Mouse (Mus musculus): ENCODE measurements at regions not wholly inside any gene's neighbourhood (a gene's known extent, or its start where the extent isn't known, plus 50 kb on each side); places are given as distances from the start of the nearest gene placed in this dataset.
A peak's percentile ranks its signal among the peaks of the same experiment; 100 is the strongest.

DNA sequence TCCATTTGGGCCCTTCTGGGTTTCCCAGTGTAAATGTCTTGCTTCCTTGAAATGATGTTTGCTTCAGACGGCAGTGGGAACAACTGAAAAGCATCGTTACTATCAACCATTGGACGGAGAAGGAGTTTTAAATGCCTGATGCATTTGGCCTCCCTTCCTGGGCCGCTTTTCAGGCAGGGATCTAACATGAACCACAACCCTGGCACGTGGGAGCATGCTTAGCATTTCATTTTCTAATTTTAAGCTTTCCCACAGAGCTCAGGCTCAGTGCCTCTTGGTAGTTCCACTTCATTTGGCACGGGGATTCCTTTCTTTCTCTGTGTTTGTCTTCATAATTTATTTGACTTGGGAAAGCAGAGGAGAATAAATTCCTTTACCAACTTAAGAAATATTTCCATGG lies 406.6 kb upstream of the Nbea start:
- no peak for TF ChIP-seq CTCF (IDR thresholded peaks at IDR 0.05)
- no peak overlapping the region for H3K27ac ChIP-seq
- peak in 1 of 2 experiments; percentile 11 for DNase-seq (ENCODE audit: extremely low spot score in 1 of 2, low spot score in 2 of 2)

DNA sequence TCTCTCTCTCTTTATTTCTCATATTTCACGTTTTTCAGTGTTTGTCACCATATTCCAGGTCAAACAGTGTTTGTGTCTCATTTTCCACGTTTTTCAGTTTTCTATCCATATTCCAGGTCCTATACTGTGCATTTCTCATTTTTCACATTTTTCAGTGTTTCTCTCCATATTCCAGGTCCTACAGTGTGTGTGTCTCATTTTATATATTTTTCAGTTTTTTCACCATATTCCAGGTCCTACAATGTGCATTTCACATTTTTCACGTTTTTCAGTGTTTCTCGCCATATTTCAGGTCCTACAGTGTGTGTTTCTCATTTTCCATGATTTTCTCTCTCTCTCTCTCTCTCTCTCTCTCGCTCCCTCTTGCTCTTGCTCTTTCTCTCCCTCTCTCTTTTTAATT lies 391.9 kb upstream of the Nbea start:
- intact Hi-C loops (cut with DNase I), result no loop called here
- no peak overlapping the region for H3K4me3 ChIP-seq
- DNase-seq (ENCODE audit: extremely low spot score in 1 of 2, low spot score in 2 of 2), result no peak
- TF ChIP-seq CTCF (IDR thresholded peaks at IDR 0.05), result no peak
- no peak overlapping the region for H3K27ac ChIP-seq

More for the DNA sequence above, 406.6 kb upstream of the Nbea start:
- intact Hi-C loops (cut with DNase I), result no loop called here
- H3K4me3 ChIP-seq, result no peak overlapping the region

DNA sequence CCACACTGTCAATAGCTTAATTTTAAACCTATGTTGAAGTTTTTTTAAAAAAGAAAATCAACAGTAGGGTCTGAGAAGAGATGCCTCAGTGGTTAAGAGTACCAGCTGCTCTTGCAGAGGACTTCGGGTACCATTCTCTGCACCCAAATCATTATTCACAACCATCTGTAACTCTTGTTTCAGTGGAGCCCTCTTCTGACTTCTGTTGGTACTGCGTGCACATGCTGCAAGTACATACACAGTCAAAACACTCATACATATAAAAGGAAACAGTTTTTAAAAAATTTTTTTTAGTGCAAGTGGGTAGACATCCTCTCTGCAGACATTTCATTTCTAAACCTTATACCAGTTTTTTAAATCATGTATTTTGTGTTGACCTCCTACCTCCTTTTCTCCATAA lies 352.7 kb upstream of the Nbea start:
- peak; percentile 33 for TF ChIP-seq CTCF (IDR thresholded peaks at IDR 0.05)
- Histone ChIP-seq H3K27ac (no peak overlapping the region), H3K4me3 (no peak overlapping the region)
- intact Hi-C loops (cut with DNase I), result no loop called here
- DNase-seq (ENCODE audit: extremely low spot score in 1 of 2, low spot score in 2 of 2), result no peak

DNA sequence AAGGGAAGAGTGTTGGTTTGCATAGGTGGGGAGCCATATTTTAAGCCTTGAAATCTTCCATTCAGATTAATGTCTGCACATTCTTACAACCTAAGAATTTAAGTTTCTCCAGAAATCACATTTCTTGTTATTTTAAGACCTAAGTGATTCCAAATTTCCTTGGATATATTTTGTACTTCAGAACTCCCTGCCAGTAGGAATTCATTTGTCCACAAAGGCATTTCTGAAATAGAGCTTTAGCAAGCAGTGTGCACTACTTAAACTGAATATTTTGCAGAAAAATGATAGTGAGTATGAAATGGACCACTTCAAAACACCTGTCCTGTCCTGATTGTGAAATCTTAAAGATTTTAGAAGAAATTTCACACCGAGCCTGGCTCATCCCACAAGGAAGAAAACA lies 320.9 kb upstream of the Nbea start:
- DNase-seq (ENCODE audit: extremely low spot score in 1 of 2, low spot score in 2 of 2), result no peak
- intact Hi-C loops (cut with DNase I), result no loop called here
- H3K4me3 ChIP-seq, result no peak overlapping the region
- TF ChIP-seq CTCF (IDR thresholded peaks at IDR 0.05), result no peak
- H3K27ac ChIP-seq, result no peak overlapping the region

DNA sequence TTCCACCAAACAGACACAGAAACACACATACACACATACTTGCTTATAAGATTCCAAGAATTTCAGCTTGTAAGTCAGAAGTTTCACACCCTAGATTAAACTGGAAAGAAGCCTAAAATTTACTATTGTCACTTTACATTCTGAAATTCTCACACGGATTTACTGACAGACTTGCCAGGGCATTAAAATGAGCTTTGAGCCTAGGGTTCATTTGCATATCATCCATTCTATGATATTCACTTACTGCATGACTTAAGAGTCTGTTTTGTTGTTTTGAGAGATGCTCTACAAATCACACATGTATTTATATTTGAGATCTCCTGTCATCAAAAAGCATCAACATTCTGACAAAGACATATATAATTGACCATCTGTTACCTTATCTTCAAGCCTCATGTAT lies 315.8 kb upstream of the Nbea start:
- no peak for DNase-seq (ENCODE audit: extremely low spot score in 1 of 2, low spot score in 2 of 2)
- TF ChIP-seq CTCF (IDR thresholded peaks at IDR 0.05), result no peak
- intact Hi-C loops (cut with DNase I), result no loop called here
- H3K27ac ChIP-seq, result no peak overlapping the region
- no peak overlapping the region for H3K4me3 ChIP-seq

DNA sequence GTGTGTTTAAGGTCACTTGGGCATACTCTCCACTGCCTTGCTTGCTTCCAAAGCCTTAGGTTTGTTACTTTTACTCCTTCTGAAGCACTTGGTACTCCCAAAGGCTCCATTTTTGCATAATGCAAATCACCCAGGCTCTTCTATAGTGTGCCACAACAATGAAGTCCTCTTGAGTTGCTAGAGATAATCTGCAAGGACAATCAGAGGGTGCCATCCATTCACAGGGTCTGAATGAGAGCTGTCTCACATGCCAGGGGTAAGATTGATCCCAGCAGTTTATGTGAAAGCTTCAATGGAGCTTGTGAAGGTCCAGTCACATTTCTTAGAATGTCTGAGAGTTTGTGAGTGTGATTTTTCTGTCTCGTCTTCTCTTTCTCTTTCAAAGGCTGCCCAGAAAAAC lies 310.4 kb upstream of the Nbea start:
- Histone ChIP-seq H3K4me3 (no peak overlapping the region), H3K27ac (no peak overlapping the region)
- no peak for DNase-seq (ENCODE audit: extremely low spot score in 1 of 2, low spot score in 2 of 2)
- no peak for TF ChIP-seq CTCF (IDR thresholded peaks at IDR 0.05)
- intact Hi-C loops (cut with DNase I), result no loop called here

DNA sequence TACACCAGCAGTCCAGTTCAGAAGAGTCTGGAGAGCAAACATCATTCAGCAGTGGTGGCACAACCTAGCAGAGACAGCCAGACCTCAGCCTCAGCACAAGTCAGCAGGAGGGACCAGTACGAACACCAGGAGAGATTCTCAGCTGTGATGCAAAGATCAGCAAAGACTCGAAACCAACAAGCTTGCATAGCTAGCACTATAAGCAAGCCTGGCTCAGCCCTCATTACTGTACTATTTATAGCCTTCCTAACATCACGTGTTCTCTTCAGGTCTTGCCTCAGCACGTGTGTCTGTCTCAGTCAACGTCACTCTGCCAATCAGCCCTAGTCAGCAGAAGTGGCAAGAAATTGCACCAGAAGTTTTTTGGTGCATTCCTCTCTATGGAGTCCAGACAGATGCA lies 305.7 kb upstream of the Nbea start:
- no peak for TF ChIP-seq CTCF (IDR thresholded peaks at IDR 0.05)
- Histone ChIP-seq H3K27ac (no peak overlapping the region), H3K4me3 (no peak overlapping the region)
- DNase-seq (ENCODE audit: extremely low spot score in 1 of 2, low spot score in 2 of 2), result no peak
- intact Hi-C loops (cut with DNase I), result no loop called here

DNA sequence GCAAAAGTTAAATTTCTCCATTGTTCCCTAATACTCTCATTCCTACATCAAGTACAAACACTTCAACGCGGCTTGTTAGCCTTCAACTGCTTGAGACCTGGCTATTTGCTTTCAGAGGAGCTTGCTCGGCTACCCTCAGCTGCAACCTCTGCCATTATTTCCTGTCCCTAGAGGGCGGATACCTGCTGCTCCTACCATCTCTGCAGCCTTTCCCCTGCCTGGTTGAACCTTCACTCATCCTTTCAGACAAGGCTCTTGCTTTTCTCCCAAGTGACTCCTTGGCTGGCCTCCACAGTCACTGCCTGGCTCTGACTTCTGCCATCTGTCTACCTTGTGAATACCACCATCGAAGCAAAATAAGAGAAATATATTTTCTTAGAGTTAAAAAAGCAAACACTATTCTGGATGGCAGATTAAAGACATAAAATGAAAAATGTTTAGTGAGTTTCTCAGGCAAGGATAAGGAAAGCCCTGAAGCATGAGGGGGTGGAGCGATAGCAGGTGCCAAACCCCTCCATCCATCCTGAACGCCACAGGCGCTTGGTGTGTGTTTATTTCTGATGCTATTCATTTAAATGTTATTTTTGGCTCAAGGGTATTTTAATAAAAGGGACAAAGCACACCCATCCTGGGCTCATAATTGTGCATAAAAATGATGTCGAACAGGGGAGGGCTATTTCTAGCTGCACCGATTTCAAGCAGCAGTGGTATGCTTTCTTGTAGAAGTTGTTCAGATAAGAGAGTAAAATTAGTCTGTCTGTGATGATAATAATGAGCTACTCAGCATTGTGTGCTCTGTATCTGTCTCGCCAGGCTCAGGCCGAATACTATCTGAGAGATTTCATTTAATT lies 302.3 kb upstream of the Nbea start:
- intact Hi-C loops (cut with DNase I), result no loop called here
- no peak for DNase-seq (ENCODE audit: extremely low spot score in 1 of 2, low spot score in 2 of 2)
- Histone ChIP-seq H3K4me3 (no peak overlapping the region), H3K27ac (no peak overlapping the region)
- TF ChIP-seq CTCF (IDR thresholded peaks at IDR 0.05), result no peak

DNA sequence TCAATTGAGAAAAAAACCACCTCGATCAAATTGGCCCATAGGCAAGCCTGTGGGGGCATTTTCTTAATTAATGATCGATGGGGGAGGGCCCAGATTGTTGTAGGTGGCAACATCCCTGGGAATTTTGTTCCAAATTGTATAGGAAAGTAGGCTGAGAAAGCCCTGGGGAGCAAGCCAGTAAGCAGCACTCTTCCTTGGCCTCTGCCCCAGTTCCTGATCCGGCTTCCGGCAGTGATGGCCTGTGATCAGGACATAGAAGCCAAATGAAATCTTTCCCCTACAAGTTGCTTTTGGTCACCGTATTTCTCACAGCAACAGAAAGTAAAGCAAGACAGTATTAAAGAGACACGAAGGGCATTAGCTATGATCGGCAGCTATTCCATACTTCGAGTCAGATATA lies 300.6 kb upstream of the Nbea start:
- H3K27ac ChIP-seq, result no peak overlapping the region
- DNase-seq (ENCODE audit: extremely low spot score in 1 of 2, low spot score in 2 of 2), result no peak
- intact Hi-C loops (cut with DNase I), result no loop called here
- no peak for TF ChIP-seq CTCF (IDR thresholded peaks at IDR 0.05)
- no peak overlapping the region for H3K4me3 ChIP-seq

DNA sequence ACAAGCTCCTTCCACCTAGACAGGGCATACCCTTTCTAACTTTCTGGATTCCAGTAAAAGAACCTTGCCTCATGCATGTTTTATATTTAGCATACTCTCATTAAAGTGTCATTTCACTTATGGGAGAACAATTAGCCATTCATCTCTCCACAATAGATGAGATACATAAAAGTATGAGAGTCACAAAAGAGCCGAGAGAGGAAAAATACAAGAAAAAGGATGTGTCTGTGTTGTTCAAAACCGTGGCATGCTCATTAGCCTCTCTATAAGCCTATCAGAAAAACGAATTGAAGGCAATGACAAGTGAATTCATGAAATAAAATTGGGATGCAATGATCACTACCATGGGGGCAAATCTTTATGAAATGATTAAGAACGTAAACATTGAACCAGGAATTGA lies 299.9 kb upstream of the Nbea start:
- intact Hi-C loops (cut with DNase I), result no loop called here
- H3K4me3 ChIP-seq, result no peak overlapping the region
- no peak for DNase-seq (ENCODE audit: extremely low spot score in 1 of 2, low spot score in 2 of 2)
- TF ChIP-seq CTCF (IDR thresholded peaks at IDR 0.05), result no peak
- H3K27ac ChIP-seq, result no peak overlapping the region

DNA sequence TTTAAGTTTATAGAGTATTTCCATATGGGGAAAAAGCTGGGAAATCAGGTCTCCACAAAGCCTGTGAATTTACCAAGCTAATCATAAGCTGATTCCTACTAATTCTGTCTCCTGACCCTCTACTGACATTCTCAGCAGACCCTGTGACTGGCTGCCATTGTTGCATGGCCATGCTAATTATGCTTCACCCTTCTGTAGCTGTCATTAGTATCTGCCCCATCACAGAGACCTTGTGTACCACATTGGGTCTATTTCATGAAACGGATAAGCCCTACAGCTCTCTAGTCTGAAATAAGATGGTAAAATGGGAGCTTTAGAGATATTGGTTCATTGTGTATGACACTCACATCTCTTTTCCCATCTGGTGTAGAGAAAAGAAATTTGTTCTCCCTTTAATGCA lies 296.0 kb upstream of the Nbea start:
- H3K4me3 ChIP-seq, result no peak overlapping the region
- intact Hi-C loops (cut with DNase I), result no loop called here
- H3K27ac ChIP-seq, result no peak overlapping the region
- no peak for TF ChIP-seq CTCF (IDR thresholded peaks at IDR 0.05)
- no peak for DNase-seq (ENCODE audit: extremely low spot score in 1 of 2, low spot score in 2 of 2)

DNA sequence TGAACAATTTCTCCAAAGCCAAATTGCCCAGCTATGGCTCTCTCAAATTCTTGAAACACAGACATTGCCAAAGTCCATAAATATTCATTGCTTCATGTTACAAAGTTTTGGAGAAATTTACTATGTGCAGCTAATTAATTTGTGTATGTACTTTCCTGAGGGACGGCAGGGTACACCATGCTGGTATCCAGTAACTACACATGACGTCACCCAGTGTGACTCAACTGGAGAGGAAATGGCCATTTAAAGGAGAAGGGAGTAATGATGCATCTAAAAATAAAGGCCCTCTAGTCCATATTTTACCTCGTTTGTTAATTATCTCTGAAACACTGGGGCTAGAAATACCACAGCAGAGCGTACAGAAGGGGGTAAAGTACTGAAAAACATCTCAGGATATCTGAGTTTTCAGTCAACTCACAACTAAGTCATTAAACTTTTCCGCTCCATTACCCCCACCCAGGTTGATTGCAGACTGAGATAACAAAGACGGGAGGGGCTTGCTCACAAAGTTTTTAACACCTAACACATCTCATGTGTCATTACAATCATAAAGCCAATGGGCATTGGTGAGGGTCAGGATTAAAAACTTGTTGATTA lies 295.1 kb upstream of the Nbea start:
- no peak for TF ChIP-seq CTCF (IDR thresholded peaks at IDR 0.05)
- intact Hi-C loops (cut with DNase I), result no loop called here
- DNase-seq (ENCODE audit: extremely low spot score in 1 of 2, low spot score in 2 of 2), result no peak

More for the DNA sequence above, 295.1 kb upstream of the Nbea start:
- Histone ChIP-seq H3K4me3 (no peak overlapping the region), H3K27ac (no peak overlapping the region)

All from left cerebral cortex, adult 2 months (tissue).